Mouse (Mus musculus) testis, postnatal 10 days (tissue): ENCODE data around the gene S100pbp.

Experiments
- DNase-seq: peaks from one replicate; pipeline ENCODE4 v3.0.0; 2021; ENCODE audit warnings: low spot score

Gene S100pbp

GRCm38 (mm10) chr4:129147552-129148103 is 41.9 kb downstream of the S100pbp start:
- DNase-seq, result no peak

DNA sequence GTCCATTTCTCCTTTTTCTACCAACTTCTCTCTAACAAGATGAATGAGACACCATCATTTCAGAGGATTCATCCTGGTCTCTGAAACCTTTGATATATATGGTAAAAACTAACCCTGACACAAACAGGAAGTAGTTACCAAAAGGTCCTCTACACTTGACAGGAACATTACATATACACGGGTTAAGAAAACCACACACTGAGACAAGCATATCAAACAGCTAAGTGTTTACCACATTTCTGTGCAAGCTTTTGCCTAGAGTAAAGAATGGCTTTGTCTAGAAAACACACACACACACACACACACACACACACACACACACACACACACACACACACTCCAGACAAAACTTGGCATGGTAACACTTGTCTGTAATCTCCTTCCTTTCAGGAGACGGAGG is 43.1 kb downstream of the S100pbp start:
- no peak for DNase-seq

GRCm38 (mm10) chr4:129145943-129146342 is 43.6 kb downstream of the S100pbp start:
- no peak for DNase-seq

DNA sequence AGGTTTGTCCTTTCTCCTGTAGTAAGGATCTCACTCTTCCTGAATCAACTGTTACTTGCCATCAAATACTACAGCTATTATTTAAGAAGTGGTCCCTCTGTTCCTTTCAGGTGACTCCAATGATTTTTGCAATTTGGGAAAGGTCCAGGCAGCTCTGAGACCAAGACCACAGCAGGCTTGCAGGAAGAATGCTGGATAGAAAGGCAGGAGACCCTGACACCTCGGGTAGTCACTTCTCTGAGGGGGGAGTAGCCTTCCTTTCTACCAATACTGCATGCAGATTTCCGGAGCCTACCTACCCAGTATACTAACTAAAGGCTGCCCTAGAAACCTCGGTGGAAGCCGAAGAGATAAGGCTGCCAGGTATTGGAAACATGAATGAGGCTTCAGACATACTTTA is 44.1 kb downstream of the S100pbp start:
- no peak for DNase-seq

DNA sequence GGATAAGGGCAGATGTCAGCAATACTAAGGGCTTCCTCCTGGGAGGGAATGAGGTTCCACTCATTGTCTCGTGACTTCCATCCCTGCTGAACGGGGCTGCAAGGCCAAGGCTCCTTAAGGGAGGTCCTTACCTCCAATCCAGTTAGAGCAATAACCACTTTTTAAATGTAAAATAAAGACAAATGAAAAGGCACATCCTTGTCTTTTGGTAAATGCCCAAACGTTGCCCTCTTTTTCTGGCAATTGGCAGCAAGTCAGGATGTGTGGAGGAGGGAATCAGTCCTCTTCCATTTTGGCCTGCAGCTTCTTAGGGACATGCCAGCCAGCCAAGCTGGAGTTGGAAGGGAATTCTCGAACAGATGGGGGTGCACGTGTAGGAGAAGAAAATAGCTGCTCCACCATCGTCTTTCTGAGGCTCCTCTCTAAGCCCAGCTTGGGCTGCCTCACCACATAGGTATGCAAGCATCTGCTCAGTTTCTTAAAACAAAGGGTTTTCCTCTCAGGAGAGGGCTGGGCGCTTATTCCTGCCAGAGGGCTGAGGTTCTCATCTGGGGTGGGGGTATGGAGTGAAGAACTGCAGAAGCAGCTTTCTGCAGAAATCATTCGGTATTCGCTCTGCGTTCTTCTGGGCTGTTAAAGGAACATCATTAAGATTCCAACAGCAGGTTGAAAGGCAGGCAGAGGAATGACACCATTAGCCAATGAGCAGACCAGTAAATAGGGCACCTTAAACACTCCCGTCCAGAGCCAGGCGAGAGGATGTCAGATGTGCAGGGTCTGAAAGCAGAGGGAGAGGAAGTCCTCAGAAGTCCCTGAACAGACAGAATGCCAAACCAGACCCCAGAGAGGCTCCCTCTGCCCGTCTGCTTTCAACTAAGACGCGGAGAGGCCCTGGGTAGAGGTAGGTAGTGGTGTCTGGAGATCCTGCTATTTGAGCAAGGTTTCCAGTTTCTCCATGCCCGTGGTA is 44.8 kb downstream of the S100pbp start:
- peak; percentile 57 for DNase-seq

DNA sequence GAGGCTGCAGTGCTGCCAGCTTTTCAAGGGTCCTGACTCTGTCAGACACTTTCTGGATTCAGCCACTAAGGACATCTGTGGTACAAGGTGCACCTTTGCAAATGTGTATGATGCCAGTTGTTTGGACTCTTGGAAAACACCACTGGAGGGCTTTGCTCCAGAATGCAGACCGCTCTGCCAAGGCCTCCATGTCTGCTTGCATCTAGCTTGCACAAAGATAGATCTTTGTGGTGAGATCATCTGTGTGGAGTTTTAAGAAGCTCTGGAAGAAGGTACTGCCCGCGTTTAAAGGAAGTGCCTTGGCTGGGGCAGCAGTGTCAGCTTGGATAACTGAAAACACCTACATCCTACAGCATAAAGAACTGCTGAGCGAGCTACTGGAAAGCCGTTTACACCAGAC is 46.0 kb downstream of the S100pbp start:
- DNase-seq, result no peak

- DNase-seq, result no peak
These were observed 47.0 kb downstream of the S100pbp start for GRCm38 (mm10) chr4:129142439-129143045.

- DNase-seq, result no peak
These were observed 47.7 kb downstream of the S100pbp start for GRCm38 (mm10) chr4:129141560-129142438.

DNA sequence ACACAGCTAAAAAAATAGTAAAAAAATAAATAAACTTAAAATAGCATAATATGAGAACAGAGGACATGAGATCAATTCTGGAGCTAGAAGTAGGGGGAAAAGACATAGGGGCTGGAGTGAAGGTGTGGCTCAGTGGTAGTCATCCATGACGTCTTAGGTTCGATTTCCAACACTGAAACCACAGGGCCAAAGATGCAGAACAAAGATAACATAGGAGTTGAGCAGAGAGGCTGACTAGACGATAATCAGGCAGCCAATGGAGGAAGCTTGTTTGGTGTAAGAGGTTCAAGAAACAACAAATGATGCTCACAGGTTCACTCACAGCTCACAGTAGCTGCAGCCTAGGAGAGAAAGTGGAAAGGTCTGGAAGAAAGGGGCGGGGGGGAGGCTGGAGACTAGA is 48.7 kb downstream of the S100pbp start:
- no peak for DNase-seq

GRCm38 (mm10) chr4:129139642-129140041 is 49.9 kb downstream of the S100pbp start:
- DNase-seq, result no peak

DNA sequence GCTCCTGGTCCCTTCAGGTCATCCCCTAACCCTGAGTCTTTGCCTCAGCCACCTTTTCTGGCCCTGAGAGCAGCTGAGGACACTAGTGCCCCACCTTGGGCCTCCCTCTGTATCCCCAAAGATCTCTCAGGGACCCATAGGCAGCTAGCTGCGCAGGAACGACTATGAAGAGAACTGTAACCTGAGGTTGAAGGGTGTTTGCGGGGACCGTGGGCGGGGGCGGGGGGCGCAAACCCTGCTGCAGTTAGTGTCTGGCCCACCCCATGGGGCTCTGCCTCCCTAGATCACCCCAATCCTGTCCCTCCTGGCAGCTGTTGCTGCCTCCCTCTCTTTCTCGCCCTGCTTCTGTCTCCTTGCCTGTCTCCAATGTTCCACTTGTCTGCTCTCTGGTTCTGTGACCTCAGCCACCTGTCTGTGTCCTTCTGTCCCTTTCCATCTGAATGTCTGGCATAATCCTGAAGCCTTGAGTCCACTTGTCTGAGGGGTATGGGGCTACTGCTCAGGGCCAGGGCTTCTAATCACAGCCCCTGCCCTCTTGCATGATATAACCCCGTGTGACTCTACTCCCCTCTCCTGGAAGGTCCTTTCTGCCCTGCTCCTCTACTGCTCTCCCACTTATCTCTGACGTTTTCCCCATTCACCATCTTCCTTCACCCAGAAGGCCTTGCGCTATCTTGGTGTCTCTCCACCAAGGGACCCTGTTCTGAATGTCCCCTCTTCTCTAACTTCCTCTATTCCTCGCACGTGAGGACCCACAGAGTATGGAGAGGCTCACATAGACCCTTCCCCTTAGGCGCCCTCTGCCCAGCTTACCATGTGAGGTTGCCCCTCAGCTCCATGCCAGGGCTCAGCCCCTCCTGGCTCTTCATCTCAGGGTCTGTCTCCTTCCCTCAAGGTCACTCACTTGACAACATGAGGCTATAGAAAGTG is 51.9 kb downstream of the S100pbp start:
- no peak for DNase-seq

DNA sequence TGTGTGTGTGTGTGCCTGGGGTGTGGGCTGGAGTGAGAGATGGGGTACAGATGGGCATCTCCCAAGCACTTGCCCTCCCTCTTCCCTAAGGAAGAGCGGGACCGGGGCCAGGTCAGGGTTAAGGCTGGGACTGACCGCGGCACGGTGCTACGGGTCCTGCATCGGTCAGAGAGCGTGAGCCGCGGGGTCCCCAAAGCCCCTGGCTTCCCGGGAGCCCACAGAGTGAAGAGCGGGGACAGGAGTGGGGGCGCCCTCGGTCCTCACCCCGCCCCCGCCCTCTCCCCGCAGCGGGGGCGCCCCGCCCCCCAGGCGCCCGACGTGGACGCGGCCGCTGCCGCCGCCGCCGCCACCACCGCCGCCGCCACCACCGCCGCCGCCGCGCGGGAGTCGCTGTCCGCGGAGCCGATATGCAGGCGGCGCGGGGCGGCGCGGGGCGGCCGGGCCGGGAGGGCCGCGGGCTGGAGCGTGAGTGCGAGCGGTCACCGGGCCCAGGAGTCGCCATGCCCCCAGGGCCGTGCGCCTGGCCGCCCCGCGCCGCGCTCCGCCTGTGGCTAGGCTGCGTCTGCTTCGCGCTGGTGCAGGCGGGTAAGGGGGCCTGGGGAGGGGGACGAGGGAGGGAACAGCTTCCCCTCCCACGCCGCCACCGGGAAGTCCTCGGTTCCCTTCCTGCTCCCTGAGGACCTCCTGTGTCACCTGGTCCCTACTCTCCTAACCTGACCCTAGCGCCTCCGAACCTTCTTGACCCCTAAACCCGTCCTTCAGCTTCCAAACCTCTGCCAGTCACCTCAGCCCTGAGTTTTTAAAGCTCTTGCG is 52.7 kb downstream of the S100pbp start, which contains the start of gene Fndc5:
TSS of gene Fndc5 (plus strand) at position 421 of the 813 bp plus-strand sequence.
- peak; percentile 62 for DNase-seq

- DNase-seq, result no peak
These were observed 53.3 kb downstream of the S100pbp start for GRCm38 (mm10) chr4:129136189-129136578.

- no peak for DNase-seq
These were observed 53.9 kb downstream of the S100pbp start for GRCm38 (mm10) chr4:129135637-129136036.

DNA sequence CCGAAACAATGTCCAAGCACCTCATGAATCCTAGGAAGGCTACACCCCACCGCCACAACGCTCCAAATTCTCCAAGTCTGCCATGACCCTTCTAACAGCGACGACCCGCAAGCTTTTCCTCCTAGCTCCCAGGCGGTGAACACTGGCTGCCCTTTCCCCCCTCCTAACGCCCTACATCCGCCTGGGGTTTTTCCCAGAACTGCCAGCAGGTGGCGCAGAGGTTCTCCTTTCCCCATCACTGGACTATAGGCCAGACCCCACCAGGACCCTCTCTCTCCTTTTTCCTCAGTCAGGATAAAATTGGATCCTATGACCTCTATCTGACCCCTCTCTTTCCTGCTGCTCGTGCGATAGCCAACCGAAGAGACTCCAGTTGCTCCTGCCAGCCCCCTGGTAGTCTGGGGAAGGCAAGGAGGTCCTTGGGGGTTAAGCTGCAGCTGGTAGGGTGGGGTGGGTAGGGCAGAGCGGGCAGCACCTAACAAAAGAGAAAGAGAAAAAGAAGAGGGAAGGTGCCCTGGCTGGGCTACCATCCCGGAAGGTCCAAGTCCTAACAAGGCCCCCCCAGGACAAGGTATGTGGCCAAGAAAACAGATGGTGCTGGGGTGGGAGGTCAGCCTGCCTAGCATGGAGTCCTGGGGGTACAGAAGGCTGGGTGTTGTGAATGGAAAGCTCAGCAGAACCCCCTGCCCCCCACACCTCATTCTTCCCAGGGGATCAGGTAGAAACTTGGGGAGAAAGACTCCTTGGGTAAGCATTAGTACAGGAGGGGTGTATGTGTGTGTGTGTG is 54.5 kb downstream of the S100pbp start:
- DNase-seq, result peak; percentile 90

- no peak for DNase-seq
These were observed 58.7 kb downstream of the S100pbp start for GRCm38 (mm10) chr4:129130755-129131303.

- DNase-seq, result no peak
These were observed 59.4 kb downstream of the S100pbp start for GRCm38 (mm10) chr4:129130149-129130548.

DNA sequence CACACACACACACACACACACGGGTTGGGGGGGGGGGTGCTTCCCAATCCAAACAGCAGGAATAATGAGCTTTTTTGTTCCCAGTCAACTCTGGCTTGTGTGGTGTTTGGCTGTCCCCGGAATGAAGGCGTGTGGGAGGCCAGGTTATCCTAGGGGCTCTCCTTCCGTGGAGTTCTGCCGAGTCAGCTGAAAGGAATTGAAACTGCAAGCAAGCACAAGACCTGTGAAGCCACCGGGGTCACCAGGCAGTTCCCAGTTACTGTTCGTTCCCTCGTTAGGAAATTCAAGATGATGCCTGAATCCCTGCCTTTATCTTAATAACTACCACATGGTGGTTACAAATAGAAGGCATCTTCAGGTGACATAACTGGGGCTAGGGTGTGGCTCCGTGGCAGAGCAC is 60.1 kb downstream of the S100pbp start:
- DNase-seq, result no peak
